Mouse (Mus musculus): ENCODE results near the gene Psmd6. TPM values are rescaled to one million over a fixed set of nuclear protein-coding genes. Genes with fewer than 3 reads are reported as not detected.
A peak's percentile ranks its signal among the peaks of the same experiment; 100 is the strongest.

Gene Psmd6
- 100 to 1,000 TPM; 177 to 194 TPM for total RNA-seq (2021)
- long read RNA-seq, experiment 1, transcript Psmd6-201 (8 exons, 1,387 nt), result major isoform, 223 of 243 reads
- long read RNA-seq, experiment 1, partial matches to known transcripts, result 11 of 243 reads
- long read RNA-seq, experiment 1, other reads (novel, unspliced or antisense), result 9 of 243 reads
- long read RNA-seq, experiment 2, transcript Psmd6-201 (8 exons, 1,387 nt), result major isoform, 285 of 294 reads
- long read RNA-seq, experiment 2, partial matches to known transcripts, result 4 of 294 reads
- long read RNA-seq, experiment 2, other reads (novel, unspliced or antisense), result 5 of 294 reads

DNA sequence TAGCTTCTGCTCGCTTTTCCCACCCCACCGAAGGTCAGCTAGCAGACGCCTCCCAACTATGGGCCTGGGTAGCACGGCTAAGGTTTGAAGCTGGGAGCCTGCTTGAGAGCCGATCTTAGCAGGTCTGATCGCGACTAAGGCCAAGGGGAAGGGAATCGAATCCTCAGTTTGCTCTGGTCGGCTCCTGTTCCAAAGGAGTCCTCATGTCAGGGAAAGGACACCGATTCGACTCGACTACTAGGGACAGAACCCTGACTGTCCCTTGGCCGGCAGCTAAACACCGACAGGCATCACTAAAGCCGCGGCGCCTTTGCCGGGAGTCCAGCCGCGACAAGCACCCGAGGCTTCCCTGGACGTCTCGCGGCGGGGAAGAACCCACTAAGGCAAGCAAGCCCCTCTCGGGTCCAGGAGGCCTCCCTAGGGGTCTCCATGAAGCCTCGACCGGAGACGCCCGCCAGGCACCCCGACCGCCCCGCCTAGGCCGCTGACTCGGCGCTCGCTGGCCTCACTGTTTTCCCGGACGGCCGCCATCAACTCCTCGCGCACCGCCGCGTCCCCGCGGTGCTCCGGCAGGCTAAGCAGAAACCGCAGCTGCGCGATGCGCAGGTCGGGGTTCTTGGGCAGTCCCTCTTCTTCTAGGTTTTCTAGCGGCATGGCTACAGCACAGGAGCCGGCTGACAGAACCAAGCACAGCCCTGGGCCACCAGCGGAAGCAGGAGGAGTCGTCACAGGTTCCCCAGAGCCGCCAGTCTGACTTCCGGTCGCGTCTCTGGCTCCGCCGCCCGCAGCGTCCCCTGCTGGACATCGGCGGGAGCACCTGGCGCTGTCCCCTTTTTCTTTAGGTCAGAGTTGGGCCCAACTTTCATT lies at the start of gene Psmd6:
TSS of gene Psmd6 (minus strand) at position 755 of the 867 bp plus-strand sequence.
- peak; percentile 91 for DNase-seq

DNA sequence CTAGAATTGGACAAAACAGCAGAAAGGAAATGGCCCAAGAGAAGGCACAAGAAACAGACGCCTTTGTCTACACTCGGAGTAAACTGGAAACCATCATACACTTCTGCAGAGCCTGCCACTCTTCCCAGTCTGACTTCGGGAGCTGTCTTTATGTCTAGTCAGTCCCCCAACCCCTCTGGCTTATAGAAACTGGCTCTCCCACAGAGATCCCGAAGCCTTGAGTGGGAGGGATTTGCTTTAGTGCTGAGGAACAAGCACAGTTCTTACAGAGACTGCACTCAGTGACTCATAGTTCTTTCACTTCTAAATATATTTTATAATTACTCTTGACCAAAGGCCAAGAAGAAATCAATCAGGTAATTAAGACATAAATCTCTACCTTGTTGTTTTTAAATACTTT lies 10.1 kb downstream of the Psmd6 start:
- no peak for DNase-seq

DNA sequence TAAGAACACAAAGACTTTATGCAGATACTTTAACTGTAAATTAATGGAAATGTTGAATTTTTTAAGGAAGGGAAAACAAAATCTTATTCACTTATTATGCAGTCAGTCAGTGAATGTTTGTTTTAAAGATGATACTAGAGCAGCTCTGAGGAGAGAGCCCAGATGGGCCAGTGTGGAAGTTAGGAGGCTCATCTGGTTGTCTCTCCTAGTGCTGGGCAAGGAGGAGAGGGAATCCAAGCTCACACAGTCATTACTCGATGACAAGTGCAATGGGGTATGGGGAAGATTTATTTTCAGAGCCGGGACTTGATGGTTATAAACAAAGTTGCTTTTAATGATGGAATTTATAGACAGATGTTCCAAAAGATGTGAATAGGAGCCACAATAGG lies 15.9 kb downstream of the Psmd6 start:
- no peak for DNase-seq

DNA sequence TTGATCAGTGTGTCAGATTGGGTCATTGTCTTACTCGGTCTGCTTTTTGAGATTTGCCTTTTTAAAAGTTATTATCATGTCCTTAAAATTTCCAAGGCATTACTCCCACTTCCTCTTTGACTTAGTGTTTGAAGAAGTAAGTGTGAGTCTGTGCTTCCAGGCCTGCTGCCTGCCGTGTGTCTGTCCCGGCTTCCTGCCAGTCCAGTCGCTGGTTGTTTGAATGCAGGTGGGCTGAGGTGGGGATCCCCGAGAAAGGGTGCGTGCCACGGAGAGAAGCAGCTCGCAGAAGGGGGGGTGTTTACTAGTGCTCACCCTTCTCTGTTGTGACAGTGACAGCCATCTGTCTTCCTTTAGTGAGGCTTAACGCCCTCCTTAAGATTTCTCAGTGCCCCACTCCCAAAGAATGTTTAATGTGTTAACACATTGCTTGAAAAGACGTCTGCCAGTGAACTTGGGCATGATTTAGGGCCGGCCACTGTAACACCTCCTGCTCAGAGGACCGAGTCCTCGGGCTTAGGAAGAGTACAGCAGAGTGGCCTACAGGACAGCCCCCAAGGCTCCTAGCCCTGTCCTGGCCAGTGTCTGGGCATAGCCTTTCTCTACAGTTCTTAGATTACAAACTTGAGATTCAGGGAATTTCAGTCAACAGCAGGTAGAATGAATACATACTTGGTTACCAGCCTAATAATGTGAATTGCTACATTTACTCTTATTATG lies 16.4 kb downstream of the Psmd6 start:
- no peak for DNase-seq

DNA sequence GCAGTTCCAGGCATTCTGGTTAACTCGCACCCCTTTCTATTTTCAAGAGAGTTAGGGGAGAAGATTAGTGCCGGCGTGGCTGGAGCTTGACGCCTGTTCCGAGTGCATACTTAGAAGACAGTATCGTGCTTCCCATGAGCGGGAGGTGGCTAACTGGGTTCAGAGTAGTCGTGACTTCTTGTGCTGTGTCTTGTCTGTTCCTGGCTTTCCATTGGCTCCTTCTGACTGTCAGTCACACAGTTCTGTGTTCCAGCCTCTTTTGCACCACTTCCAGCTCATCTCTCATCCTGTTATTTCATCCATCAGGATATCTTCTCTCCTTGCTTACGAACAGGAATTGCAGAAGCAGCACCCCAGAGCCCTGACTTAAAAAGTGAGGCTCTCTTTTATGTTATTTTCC lies 19.5 kb downstream of the Psmd6 start:
- DNase-seq, result no peak

DNA sequence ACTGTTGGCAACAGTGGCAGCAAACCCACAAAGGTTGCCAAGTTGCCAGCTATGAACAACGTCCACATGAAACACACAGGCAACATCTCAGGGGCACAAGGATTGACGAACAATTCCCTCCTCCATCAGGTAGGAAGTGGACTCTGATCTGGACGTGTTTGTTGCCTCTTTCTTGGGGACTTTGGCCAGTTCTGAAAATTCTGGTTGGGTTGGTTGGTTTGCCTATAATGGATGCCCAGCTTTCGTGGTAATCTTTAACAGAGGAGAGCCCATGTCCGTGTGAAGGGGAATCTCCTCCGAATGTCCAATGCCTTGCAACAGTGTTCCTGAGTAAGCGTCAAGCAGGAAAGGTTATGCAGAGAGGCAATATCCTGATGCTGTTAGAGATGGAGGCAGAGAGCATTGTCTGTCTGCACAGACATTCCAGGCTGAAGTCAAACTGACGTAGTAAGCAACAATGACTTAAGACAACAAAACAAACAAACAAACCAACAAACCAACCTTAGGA lies 20.0 kb downstream of the Psmd6 start:
- DNase-seq, result no peak

DNA sequence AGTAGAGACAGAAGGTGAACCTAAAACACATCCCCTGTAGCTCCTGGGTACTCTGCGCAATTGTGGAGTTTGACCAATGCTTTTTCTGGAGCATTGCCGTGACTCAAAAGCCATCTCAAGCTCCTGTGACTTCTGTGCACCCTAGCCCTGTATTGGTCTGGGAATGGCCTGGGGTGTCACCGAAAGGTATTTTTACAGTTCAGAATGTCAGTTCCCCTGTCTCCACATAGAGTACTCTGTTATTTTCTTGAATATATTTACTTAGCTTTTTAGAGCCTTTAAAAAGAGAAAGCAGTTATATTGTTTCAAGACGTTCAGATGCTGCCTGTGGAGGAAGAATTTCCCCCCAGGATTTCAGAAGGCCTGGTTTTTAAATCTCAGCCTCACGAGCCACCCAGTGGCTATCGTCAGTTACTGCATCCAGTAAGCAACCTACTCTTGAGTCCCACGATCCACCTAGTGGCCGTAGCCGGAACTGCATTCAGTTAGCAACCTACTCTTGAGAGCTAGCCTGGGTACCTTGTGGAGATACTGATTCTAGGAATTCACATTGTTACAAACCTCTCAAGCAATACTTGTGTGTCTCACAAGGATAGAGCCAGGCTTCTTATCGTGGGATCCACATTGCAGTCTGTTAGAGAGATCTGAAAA lies 22.3 kb downstream of the Psmd6 start:
- DNase-seq, result peak; percentile 93

DNA sequence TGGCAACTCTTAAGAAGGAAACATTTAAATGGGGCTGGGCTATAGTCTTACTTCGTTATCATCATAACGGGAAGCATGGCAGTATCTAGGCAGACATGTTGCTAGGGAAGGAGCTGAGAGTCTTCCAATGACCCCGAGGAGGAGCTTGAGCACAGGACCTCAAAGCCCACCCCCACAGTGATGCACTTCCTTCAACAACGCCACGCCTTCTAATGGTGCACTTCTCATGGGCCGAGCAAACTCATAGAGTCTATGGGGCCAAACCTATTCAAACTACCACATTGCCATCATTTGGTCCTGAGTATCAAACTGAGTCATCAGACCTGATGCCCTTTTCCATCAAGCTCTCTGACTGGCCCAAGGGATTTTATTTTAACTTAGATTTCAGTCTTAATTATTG lies 30.2 kb downstream of the Psmd6 start:
- no peak for DNase-seq

DNA sequence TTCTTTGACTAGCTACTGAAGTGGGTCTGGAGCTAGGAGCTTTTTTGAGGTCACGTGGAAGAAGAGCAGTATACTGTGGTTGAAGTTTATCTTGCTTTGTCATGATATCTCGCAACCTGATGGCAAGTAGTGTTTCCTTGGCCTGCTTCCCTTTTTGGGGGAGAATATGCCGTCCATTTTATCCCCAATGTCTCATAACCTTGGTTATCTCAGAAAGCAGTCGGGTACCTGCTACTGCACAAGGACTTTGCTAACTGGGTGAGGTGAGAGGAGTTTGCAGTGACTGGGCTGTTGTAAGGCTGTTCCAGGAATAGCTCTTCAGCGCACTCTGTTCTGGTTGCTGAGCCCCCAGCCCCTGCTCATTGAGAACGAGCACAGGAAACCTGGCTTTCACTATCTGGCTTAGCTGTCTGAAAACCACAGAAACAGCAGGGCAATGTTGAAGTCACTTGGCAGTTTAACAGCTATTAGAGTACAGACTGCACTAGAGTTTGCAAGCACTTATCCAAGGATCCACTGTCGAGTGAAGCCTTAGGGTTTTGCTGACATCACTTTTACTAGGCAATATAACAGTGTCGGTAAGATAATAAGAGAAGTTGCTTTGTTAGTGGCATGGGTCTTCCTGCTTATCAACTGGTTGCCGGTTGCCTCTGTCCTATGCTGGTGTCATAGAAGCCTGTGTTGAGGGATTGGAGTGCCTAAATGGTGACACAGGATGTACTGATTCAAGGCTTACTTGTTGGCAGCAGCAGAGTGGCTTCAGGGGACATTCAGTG lies 32.6 kb downstream of the Psmd6 start:
- no peak for DNase-seq

DNA sequence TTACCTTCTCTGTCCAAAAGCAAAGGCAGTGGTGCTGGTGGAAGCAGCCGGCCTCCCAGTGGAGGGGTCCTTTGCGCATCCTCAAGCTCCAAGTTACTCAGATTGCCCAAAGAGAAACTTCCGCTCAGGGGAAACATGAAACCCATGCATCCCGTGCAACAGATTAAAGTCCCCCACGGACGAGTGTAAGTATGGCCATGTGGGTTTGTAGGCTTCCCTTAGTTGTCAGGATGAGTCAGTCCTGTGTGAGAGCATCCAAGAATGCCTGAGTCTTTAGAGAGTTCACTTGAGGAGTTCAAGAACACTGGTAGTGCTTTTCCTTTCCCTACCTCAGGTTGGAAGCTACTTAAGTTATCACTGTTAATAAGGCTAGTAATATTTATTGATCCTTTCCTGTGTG lies 33.4 kb downstream of the Psmd6 start:
- no peak for DNase-seq

DNA sequence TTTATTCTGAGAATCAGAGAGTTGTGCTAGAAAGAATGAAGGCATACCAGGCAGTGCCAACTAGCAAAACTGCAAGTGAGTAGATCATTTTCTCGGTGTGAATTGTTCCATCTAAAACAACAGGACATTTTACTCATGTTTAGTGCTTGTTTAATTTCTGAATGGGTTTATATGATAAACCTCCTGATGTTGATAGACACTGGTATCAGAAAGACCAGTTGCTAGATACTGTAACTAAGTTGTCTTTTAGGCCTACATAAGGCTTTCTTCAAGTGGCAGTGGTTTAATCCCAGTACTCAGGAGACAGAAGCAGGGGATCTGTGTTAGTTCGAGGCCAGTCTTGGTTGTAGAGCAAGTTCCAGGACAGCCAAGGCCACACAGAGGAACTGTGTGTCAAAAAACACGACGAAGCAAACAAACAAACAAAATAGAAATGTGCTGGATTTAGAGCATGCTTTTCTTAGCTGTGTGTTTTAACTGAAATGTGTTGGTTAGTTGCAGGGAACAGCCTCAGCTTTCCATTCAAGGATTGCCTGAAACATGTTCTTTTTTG lies 34.0 kb downstream of the Psmd6 start:
- DNase-seq, result no peak

DNA sequence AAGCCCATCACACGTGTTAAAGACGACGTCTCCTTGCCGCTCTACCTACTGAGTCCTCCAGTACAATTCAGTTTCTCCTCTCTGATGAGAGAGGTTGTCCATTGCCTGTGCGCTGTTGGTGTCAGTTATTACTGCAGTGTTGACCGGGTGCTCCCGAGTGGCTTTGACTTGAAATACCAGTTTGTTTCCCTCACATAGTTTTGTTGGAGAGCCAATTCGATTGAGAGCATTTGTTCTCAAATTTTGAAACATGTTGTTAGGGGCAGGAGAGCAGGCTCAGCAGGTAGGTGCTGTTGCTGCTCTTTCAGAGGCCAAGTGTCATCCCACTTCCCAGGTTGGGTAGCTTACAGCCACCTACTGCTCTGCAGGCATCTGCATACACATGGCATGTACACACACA lies 37.0 kb downstream of the Psmd6 start:
- DNase-seq, result no peak

DNA sequence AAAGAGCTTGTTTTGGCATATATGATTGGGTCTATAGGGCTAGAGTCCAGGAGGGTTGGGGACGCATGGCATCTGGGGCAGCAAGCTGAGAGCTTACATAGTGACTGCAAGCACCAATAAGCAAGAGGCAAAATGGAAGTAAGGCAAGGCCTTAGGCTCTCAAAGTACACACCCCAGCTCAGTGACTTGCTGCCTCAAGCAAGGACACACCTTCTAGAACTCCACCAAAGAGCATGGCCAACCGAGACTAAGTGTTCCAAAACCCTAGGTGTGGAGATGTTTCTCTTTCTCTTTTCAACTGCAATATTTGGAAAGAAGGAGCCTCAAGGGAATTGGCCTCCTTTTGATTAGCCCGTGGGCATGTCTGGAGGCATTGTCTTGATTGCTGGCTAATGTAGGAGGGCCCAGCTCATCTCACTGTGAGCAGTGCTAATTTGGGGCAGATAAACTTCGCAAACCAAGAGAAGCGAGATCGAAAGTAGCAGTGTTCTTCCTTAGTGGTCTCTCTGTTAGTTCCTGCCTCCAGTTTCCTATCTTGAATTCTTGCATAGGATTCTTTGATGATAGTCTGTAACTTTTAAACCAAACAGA lies 40.1 kb downstream of the Psmd6 start:
- no peak for DNase-seq

DNA sequence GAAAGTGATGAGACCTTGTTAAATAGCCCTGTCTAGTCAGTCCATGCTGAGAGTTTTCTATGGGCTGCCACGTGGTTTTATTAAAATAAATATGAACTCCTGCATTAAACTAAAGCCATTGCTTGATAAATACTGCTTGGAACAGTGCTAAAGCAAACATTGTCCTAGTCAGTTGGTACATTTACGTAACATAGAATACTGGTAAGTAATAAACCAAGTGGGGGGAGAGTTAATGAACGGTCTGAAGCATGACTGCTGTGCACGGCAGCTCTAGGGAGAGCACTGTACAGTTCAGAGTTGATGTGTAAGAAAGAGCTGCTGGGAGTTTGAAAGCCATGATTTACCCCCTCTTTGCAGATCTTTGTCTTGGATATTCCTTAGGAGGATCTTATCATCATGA lies 49.3 kb downstream of the Psmd6 start:
- no peak for DNase-seq

DNA sequence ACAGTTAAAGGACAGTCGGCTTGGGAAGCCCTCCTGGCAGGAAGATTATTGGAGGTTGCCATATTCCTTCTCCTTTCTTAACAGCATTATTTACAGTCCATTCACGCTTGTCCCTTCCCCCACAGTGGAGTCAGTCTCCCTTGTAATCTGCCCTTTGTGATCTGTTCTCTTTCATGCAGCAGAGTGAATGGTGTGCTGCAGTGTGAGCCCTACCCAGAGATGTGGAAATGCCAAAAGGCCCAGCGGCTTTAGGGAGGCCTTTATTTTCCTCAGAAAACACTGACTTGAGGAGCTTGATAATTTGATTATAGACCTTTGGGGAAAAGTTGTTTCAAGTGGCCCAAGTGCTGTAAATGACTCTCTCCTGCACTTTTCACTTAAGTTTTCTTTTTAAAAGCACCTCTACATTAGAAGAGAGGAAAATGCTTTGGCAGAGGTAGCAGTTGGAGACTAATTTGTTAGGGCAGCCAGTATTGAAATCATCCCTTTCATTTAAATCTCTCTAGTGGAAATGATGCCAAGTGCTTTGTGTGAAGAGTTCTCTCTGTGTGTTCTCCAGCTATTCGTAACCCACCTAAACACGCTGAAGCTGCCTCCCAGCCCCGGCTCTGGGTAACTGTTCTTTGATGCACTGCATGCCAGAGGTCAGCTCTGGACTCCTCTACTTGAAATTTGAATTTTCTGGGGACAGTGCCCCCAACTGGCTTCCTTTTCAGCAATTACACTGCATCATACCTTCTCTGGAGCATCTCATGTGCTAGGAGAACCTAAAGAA lies 50.1 kb downstream of the Psmd6 start:
- no peak for DNase-seq

DNA sequence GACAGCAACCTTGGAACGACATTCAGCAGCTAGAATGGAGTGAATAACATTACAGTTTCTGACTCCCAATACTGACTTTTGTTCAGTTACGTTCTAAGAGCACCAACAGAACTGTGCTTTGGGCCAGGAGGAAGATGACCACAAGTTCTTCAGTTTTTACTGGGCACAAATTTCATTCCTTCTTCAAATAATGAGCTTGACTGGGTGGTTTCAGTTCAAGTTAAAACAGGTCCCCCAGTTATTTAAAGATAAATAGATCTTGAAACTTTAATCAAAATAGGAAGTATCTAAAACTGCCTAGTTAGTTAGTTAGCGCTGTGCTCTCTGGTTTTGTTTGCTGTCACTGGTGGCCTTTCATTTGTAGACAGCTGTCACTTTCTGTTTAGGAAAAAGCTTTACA lies 52.2 kb downstream of the Psmd6 start:
- no peak for DNase-seq

DNA sequence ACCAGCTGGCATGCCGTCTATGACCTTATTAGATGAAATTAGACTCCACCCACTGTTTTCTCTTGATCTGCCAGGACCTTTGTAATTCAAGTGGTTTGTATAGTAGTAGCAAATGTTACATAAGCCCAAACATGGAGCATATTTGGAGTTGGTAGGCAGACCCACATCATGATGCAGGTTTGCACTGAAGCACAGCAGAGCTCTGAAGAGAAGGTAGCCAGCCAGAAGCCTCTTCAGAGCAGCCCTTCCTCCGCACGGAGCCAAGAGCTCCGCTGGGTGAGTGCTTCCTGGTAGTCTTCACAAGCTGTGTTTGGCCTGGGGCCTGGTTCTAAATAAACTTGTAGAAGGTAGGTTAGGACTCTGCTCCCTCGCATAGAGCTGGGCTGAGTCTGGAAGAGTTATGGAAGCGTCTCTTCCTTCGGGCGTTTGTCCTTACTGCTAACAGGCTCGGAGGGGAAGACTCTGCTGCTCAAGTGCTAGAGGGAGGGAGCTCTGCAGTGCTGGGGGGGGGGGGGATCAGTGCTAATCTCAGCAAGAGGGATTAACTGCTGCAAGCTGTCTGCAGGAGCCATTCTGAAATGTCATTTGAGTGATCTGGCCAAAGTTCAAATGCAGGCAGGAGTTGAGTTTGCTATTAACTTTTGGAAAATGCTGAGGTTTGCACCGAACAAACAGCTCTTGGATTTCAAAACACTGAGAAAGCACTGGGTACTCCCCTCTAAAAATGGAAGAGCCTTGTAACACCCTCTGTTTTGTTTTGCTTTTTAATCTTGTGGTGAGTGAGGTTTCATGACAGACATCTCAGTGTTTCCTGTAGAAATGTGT lies 52.9 kb downstream of the Psmd6 start:
- peak; percentile 32 for DNase-seq

DNA sequence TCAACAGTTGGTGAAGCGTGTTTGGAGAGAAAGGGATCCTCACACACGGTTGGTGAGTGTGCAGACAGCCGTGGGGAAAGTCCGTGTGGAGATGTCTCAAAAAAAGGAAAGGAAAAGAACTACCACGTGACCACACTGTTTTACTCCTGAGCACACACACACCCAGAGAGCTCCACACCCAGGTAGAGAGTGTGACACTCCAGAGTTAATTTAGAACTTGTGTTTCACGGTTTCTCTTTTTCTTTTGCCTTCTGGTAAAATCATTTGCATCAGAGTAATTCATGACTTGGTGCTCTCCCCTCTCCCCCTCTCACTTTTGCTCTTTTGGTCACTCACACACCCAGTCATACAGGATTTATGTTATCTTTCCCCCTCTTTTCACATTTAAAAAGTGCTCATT lies 54.5 kb downstream of the Psmd6 start:
- no peak for DNase-seq

DNA sequence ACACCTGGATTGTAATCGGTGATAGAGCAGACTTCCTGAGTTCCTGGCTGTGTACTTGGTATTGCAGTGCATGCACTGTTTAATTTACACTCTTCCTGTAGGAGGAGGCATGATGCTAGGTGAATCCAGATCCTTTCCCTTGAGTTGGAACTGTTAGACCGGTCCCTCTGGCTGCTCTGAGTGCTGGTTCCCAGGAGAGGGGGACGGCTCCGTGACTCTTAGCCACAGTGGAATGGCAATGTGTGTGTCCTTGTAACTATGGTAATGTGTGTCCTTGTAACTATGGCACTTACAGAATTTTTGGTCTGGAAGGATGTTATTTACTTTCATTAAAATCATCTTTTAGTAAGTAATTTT lies 55.7 kb downstream of the Psmd6 start:
- no peak for DNase-seq
